Mouse (Mus musculus) stomach, embryonic 14.5 days (tissue): Measurements from ENCODE around the gene Dcp1a. TPM values are rescaled to one million over a fixed set of nuclear protein-coding genes. Genes with fewer than 3 reads are reported as not detected.
"Not testable (repeated sequence)": the region's sequence is repeated elsewhere in the genome, so short reads cannot be mapped to it uniquely, and the experiment has no call there.

Source experiments
- ATAC-seq: fragments of 200-750 bp; cut with Nextera tagmentation; 2 replicates; pipeline ENCODE4 v1.8.0; 2017; ENCODE audit warnings: low read depth, moderate TSS enrichment; ENCODE audit not compliant: insufficient number of reproducible peaks, insufficient read depth, low FRiP score
- H3K27ac ChIP-seq: fragments of 300-500 bp; sonication (generic); 2 replicates; pipeline ENCODE4 v1.5.1; 2014; ENCODE audit warnings: mild to moderate bottlenecking, low read length, moderate library complexity, mixed read lengths
- H3K27me3 ChIP-seq: fragments of 300-500 bp; sonication (generic); 2 replicates; pipeline ENCODE4 v1.6.1; 2014; ENCODE audit warnings: low read length, control low read depth, mixed read lengths; ENCODE audit not compliant: control insufficient read depth, insufficient read depth
- H3K36me3 ChIP-seq: fragments of 300-500 bp; sonication (generic); 2 replicates; pipeline ENCODE4 v1.6.1; 2014; ENCODE audit warnings: mild to moderate bottlenecking, control low read depth, low read length, moderate library complexity, mixed read lengths; ENCODE audit not compliant: control insufficient read depth, insufficient read depth
- H3K4me1 ChIP-seq: fragments of 300-500 bp; sonication (generic); 2 replicates; pipeline ENCODE4 v1.6.1; 2014; ENCODE audit warnings: low read length, control low read depth, mixed read lengths; ENCODE audit not compliant: control insufficient read depth, insufficient read depth
- H3K4me2 ChIP-seq: fragments of 300-500 bp; sonication (generic); replicated peaks from 2 replicates; pipeline ENCODE4 v1.6.1; 2014; ENCODE audit warnings: low read depth, low read length, control low read depth
- H3K4me3 ChIP-seq: fragments of 300-500 bp; sonication (generic); 2 replicates; pipeline ENCODE4 v1.5.1; 2014; ENCODE audit warnings: low read depth, low read length, control low read depth
- H3K9ac ChIP-seq: fragments of 300-500 bp; sonication (generic); replicated peaks from 2 replicates; pipeline ENCODE4 v1.6.1; 2014; ENCODE audit warnings: low read depth, mild to moderate bottlenecking, control low read depth, low read length, moderate library complexity, mixed read lengths
- H3K9me3 ChIP-seq: fragments of 300-500 bp; sonication (generic); 2 replicates; pipeline ENCODE4 v1.6.1; 2016; ENCODE audit warnings: low read depth, low read length, control low read depth; ENCODE audit not compliant: control insufficient read depth
- WGBS: fragments of 180-500 bp; shearing (Covaris S2); extraction: QIAGEN DNeasy Blood & Tissue Kit; methylation state at CpG from one replicate; pipeline ENCODE4 v1.1.7; 2014; 5-methylcytosine and 5-hydroxymethylcytosine counted together
- polyA plus RNA-seq: library from polyadenylated mRNA; unstranded; fragments of >200 nt; fragmentation: Nextera tagmentation; extraction: Ambion mirVana; gene quantifications from 2 replicates; pipeline ENCODE4 v1.2.1, GENCODE M21; 2014

Gene Dcp1a
- polyA plus RNA-seq, 1 experiment from 2014 or later, result 35.5 TPM

DNA sequence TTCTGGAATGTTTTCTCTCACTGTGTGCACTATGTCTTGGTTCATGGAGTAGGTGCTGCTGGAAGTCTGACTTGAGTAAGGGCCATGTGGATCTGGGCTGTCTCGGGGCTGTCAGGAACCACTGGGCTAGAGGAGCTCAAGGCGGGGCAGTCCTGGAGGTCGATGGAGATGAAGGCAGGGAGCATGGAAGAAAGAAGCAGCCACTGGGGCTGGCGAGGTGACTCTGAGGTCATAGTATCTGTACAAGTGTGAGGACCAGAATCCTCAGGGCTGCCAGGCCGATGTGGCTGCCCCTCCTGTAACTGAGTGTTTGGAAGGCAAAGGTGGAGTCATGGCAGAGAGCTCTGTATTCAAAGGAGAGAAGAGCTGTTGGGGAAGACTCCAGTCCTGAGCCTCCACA is 49.6 kb downstream of the Dcp1a start:
- Histone ChIP-seq H3K4me3 (no peak overlapping the region), H3K9ac (no peak overlapping the region), H3K27me3 (no peaks in the 10 kb centered on the region), H3K27ac (no peak overlapping the region), H3K4me1 (no peaks in the 10 kb centered on the region), H3K9me3 (no peaks in the 10 kb centered on the region), H3K4me2 (no peak overlapping the region), H3K36me3 (peaks cover 34% of the 10 kb centered on the region)
- 83% methylated on average over 5 of the region's 5 CpGs for WGBS
- no peak for ATAC-seq

DNA sequence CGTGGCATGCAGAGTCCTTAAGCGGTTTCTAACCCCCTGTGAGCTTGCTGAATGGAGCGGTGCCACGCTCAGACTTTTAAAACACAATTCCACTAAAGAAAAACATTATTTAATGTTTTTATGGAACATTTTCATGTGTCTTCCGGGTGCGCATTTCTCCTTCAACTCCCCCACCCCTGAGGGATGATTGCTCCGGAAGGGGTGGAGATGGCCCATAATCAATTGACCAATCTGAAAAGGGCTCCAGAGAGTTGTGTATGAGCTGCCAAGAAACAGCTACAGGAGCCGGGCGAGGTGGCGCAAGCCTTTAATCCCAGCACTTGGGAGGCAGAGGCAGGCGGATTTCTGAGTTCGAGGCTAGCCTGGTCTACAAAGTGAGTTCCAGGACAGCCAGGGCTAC is 50.1 kb downstream of the Dcp1a start:
- Histone ChIP-seq H3K27ac (no peak overlapping the region), H3K9me3 (no peaks in the 10 kb centered on the region), H3K4me1 (no peaks in the 10 kb centered on the region), H3K4me2 (no peak overlapping the region), H3K9ac (no peak overlapping the region), H3K27me3 (no peaks in the 10 kb centered on the region), H3K4me3 (no peak overlapping the region), H3K36me3 (peaks cover 33% of the 10 kb centered on the region)
- no peak for ATAC-seq
- WGBS, result 95% methylated on average over 12 of the region's 12 CpGs

DNA sequence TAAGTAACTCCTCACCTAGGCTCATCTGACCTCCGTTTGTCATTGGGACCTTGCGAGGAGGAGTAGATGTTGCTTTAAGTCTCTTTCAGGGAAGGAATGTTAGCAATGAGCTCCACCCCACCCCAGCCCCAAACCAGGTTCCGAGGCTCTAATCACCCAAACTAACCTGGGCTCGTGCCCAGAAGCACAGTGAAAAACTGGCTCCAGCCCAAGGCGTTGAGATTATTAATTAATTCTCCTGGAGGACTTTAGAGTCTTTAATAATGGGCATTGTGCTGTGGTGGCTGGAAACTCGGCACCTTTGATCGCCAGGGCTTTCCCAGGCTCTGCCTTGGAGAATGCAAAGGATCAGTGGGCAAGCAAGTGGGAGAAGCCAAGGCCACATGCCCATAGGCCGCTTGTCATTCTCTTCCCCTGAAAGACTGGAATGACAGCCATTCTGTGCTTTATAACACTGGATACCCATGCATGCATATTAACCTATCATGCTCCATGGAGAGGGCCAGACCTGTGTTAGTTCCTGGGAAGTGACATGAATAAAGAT is 51.5 kb downstream of the Dcp1a start:
- Histone ChIP-seq H3K9me3 (no peaks in the 10 kb centered on the region), H3K27me3 (no peaks in the 10 kb centered on the region), H3K9ac (no peak overlapping the region), H3K4me2 (no peak overlapping the region), H3K36me3 (peaks cover 21% of the 10 kb centered on the region), H3K4me3 (no peak overlapping the region), H3K27ac (no peak overlapping the region), H3K4me1 (no peaks in the 10 kb centered on the region)
- 58% methylated on average over 8 of the region's 8 CpGs for WGBS
- no peak for ATAC-seq

DNA sequence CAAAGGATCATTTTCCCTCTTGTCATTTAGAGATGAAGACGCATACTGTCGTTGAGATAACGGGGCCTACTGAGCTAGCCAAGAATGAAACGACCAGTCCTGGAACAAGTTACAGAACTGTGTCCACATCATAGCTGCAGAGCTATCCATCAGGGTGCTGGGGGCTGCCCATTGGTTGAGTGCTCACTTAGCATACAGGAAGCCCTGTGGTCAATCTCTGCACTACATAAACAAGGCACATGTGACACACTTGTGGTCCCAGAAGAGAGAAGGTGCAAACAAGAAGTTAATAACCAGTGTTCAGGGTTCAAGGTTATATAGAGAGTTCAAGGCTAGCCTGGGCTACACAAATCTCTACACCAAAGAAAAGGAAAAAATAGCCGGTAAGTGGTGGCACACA is 52.1 kb downstream of the Dcp1a start:
- Histone ChIP-seq H3K27me3 (no peaks in the 10 kb centered on the region), H3K4me1 (no peaks in the 10 kb centered on the region), H3K27ac (no peak overlapping the region), H3K9ac (no peak overlapping the region), H3K9me3 (no peaks in the 10 kb centered on the region), H3K36me3 (peaks cover 15% of the 10 kb centered on the region), H3K4me3 (no peak overlapping the region), H3K4me2 (no peak overlapping the region)
- no peak for ATAC-seq
- WGBS, result 86% methylated on average over 5 of the region's 5 CpGs

DNA sequence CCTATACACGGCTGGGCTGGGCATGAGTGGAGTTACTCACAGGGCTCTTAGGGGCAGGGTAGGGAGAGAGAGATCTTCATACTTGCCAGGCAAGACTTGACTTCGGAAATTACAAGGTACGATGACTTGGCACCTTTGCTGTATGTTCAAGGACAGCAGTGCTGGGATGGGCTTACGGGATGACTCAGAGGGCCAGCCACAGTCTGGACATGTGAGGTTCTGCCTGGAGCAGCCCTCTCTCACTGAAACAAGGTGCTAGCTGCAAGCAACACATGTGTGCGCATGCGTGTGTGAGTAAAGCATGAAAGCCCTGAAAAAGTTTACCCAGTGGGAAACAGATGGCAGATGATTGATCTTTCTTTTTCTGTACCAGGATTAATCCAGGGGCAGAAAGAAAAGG is 52.6 kb downstream of the Dcp1a start:
- Histone ChIP-seq H3K4me1 (no peaks in the 10 kb centered on the region), H3K4me2 (no peak overlapping the region), H3K36me3 (peaks cover 14% of the 10 kb centered on the region), H3K9me3 (no peaks in the 10 kb centered on the region), H3K9ac (no peak overlapping the region), H3K27ac (no peak overlapping the region), H3K4me3 (no peak overlapping the region), H3K27me3 (no peaks in the 10 kb centered on the region)
- ATAC-seq, result no peak
- 93% methylated on average over 6 of the region's 6 CpGs for WGBS

DNA sequence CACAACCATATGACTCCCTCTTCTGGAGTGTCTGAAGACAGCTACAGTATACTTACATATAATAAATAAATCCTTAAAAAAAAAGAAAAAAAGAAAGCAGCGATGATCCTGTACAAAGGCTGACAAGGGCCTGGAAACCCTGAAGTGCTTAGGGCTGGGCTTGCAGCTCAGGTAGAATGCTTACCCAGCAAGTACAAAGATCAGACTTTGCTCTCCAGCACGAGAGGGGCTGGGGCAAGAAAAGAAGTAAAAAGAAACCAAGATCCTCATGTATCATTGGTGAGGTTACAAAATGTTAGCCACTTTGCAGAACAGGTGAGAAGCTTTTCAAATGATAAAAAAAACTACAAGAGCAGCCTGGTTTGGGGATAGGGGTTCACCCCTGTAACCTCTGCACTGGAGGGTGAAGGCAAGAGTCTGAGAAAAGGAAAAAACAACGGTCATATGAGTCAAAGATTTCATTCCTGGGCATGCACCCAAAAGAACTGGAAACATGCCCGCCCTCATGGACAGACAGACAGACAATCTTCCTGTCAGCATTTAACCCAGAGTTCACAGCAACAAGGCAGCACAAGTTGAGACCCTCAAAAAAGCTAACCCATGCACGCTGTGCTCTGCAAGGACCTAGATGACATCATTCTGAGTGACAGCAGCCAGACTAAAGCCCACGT is 54.6 kb downstream of the Dcp1a start:
- Histone ChIP-seq H3K4me1 (no peaks in the 10 kb centered on the region), H3K36me3 (peaks cover 2% of the 10 kb centered on the region; the same call in 1 of the 2 replicates), H3K27me3 (no peaks in the 10 kb centered on the region), H3K4me3 (no peak overlapping the region), H3K9me3 (no peaks in the 10 kb centered on the region), H3K9ac (no peak overlapping the region), H3K27ac (no peak overlapping the region), H3K4me2 (no peak overlapping the region)
- WGBS, result 77% methylated on average over 6 of the region's 6 CpGs
- ATAC-seq, result no peak

DNA sequence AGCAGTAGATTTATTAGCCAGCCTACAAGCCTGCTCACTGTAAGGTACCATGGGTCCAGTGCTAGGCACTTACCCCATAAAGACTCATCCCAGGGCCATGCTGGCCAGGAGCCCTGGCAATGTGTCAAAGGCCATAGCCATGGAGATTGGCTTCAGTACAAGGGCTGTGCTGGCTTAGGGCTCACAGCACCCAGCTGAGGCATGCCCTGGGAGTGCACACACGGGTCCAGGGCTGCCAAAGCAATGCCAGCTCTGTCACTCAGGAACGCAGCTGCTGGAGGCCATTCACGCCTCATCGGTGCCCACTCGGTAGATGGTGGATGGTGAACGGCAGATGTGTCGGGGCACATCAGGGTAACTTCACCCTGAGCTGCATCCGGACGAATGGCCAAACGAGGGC is 62.2 kb downstream of the Dcp1a start:
- H3K27me3 ChIP-seq, result no peaks in the 10 kb centered on the region
- H3K27ac ChIP-seq, result no peak overlapping the region
- no peaks in the 10 kb centered on the region for H3K9me3 ChIP-seq
- H3K4me1 ChIP-seq, result no peaks in the 10 kb centered on the region
- 74% methylated on average over 10 of the region's 10 CpGs for WGBS
- no peak for ATAC-seq
- H3K4me2 ChIP-seq, result no peak overlapping the region
- H3K4me3 ChIP-seq, result no peak overlapping the region
- no peak overlapping the region for H3K9ac ChIP-seq
- H3K36me3 ChIP-seq, result no peaks in the 10 kb centered on the region

DNA sequence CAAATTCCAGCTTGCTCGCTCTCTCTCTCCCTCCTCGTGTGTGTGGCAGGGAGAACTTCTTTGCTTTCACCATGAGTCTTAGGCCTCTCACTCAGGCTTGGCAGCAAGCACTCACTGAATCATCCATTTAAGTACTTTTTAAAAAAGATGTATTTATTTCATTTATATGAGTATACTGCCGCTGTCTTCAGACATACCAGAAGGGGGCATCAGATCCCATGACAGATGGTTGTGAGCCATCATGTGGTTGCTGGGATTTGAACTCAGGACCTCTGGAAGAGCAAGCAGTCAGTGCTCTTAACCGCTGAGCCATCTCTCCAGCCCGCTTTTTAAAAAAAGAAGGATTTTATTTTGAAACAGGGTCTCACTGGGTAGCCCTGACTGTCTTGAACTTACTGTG is 64.0 kb downstream of the Dcp1a start:
- not testable (repeated sequence) for H3K4me1 ChIP-seq, H3K9ac ChIP-seq, H3K27me3 ChIP-seq, ATAC-seq, H3K36me3 ChIP-seq, H3K9me3 ChIP-seq, H3K4me3 ChIP-seq, H3K27ac ChIP-seq, H3K4me2 ChIP-seq
- 86% methylated on average over 5 of the region's 5 CpGs for WGBS
